Mouse (Mus musculus) liver, embryonic 15.5 days (tissue): ENCODE data around the gene Fam19a1. TPM values are rescaled to one million over a fixed set of nuclear protein-coding genes. Genes with fewer than 3 reads are reported as not detected.

Experiments used
- ATAC-seq: fragments of 200-750 bp; cut with Nextera tagmentation; 2 replicates; pipeline ENCODE4 v1.8.0; 2017; ENCODE audit warnings: moderate number of reproducible peaks, mild to moderate bottlenecking, moderate library complexity; ENCODE audit not compliant: insufficient read depth
- H3K27ac ChIP-seq: fragments of 300-500 bp; sonication (generic); replicated peaks from 2 replicates; pipeline ENCODE4 v1.5.1; 2015; ENCODE audit warnings: mild to moderate bottlenecking, inconsistent platforms
- H3K27me3 ChIP-seq: fragments of 300-500 bp; sonication (generic); 2 replicates; pipeline ENCODE4 v1.6.1; 2015; ENCODE audit warnings: mild to moderate bottlenecking, inconsistent platforms
- H3K36me3 ChIP-seq: fragments of 300-500 bp; sonication (generic); replicated peaks from 2 replicates; pipeline ENCODE4 v1.6.1; 2015; ENCODE audit warnings: moderate library complexity, mild to moderate bottlenecking, inconsistent platforms
- H3K4me1 ChIP-seq: fragments of 300-500 bp; sonication (generic); replicated peaks from 2 replicates; pipeline ENCODE4 v1.6.1; 2015; ENCODE audit warnings: inconsistent platforms
- H3K4me2 ChIP-seq: fragments of 300-500 bp; sonication (generic); 2 replicates; pipeline ENCODE4 v1.6.1; 2015; ENCODE audit warnings: moderate library complexity, mild to moderate bottlenecking, inconsistent platforms
- H3K4me3 ChIP-seq: fragments of 300-500 bp; sonication (generic); replicated peaks from 2 replicates; pipeline ENCODE4 v1.5.1; 2015; ENCODE audit warnings: mild to moderate bottlenecking, inconsistent platforms
- H3K9ac ChIP-seq: fragments of 300-500 bp; sonication (generic); 2 replicates; pipeline ENCODE4 v1.6.1; 2015; ENCODE audit warnings: moderate library complexity, mild to moderate bottlenecking, inconsistent platforms
- H3K9me3 ChIP-seq: fragments of 300-500 bp; sonication (generic); replicated peaks from 2 replicates; pipeline ENCODE4 v1.6.1; 2016; ENCODE audit warnings: inconsistent platforms
- WGBS: fragments of 180-500 bp; shearing (Covaris S2); methylation state at CpG from one replicate; pipeline ENCODE4 v1.1.7; 2015; ENCODE audit warnings: mixed read lengths; ENCODE audit not compliant: insufficient replicate concordance; 5-methylcytosine and 5-hydroxymethylcytosine counted together
- polyA plus RNA-seq: library from polyadenylated mRNA; unstranded; fragments of >200 nt; fragmentation: Nextera tagmentation; extraction: Ambion mirVana; gene quantifications from 2 replicates; pipeline ENCODE4 v1.2.1, GENCODE M21; 2015

Gene Fam19a1
- polyA plus RNA-seq, 1 experiment from 2014 or later: not detected

- 64% methylated on average over 3 of the region's 3 CpGs for WGBS
- H3K9me3 ChIP-seq: no peaks in the 10 kb centered on the region
- H3K4me2 ChIP-seq: no peak overlapping the region
- no peak overlapping the region for H3K9ac ChIP-seq
- no peaks in the 10 kb centered on the region for H3K27me3 ChIP-seq
- no peak overlapping the region for H3K27ac ChIP-seq
- no peaks in the 10 kb centered on the region for H3K36me3 ChIP-seq
- no peaks in the 10 kb centered on the region for H3K4me1 ChIP-seq
- ATAC-seq: no peak
- no peak overlapping the region for H3K4me3 ChIP-seq
Measured at GRCm38 (mm10) chr6:96258651-96259050, 145.7 kb downstream of the Fam19a1 start.

DNA sequence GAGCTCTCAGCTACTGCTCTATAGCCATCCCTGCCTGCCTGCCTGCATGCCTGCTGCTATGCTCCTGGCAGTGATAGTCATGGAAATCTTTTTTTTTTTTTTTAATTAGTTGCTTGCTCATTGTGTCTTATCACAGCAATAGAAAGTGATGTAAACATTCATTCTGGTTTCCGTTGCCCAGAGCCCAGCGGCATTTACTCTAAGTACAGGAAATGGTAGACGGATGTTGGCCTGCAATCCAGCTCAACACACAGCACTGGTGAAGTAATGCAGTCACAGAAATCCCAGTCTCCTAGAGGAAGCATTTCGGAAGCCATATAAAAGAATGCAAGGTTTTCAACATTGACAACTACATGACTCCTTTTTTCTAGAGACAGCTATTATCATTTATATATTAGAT is 153.5 kb downstream of the Fam19a1 start:
- Histone ChIP-seq H3K36me3 (no peaks in the 10 kb centered on the region), H3K4me1 (no peaks in the 10 kb centered on the region), H3K27me3 (no peaks in the 10 kb centered on the region), H3K27ac (no peak overlapping the region), H3K4me3 (no peak overlapping the region), H3K9me3 (no peaks in the 10 kb centered on the region), H3K9ac (no peak overlapping the region), H3K4me2 (no peak overlapping the region)
- WGBS: 33% methylated on average over 4 of the region's 4 CpGs
- no peak for ATAC-seq

- Histone ChIP-seq H3K4me3 (no peak overlapping the region), H3K27me3 (no peaks in the 10 kb centered on the region), H3K9me3 (no peaks in the 10 kb centered on the region), H3K9ac (no peak overlapping the region), H3K27ac (no peak overlapping the region), H3K4me1 (no peaks in the 10 kb centered on the region), H3K4me2 (no peak overlapping the region), H3K36me3 (no peaks in the 10 kb centered on the region)
- ATAC-seq: no peak
Measured at GRCm38 (mm10) chr6:96268788-96269187, 155.8 kb downstream of the Fam19a1 start.

DNA sequence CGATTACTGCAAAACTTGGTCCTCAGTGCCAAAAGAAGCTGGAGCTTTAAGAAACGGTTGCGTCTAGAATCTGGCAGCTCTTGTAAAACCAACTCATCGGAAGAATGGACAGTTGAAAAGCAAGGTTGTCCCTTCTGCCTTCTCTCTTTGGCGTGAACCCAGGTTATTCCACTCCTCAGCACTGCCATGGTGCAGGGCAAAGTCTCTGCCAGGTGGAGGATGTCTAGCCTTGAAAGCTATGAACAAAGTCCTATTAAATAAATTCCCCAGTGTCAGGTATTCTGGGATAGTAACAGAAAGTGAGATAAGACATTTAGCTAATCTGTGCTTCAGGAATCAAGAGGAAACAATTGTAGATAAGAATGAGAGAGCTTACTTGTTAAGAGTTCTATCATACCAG is 157.5 kb downstream of the Fam19a1 start:
- H3K4me3 ChIP-seq: no peak overlapping the region
- ATAC-seq: no peak
- H3K4me1 ChIP-seq: no peaks in the 10 kb centered on the region
- no peaks in the 10 kb centered on the region for H3K9me3 ChIP-seq
- 64% methylated on average over 5 of the region's 5 CpGs for WGBS
- no peaks in the 10 kb centered on the region for H3K36me3 ChIP-seq
- H3K27me3 ChIP-seq: no peaks in the 10 kb centered on the region
- H3K9ac ChIP-seq: no peak overlapping the region
- H3K4me2 ChIP-seq: no peak overlapping the region
- no peak overlapping the region for H3K27ac ChIP-seq

DNA sequence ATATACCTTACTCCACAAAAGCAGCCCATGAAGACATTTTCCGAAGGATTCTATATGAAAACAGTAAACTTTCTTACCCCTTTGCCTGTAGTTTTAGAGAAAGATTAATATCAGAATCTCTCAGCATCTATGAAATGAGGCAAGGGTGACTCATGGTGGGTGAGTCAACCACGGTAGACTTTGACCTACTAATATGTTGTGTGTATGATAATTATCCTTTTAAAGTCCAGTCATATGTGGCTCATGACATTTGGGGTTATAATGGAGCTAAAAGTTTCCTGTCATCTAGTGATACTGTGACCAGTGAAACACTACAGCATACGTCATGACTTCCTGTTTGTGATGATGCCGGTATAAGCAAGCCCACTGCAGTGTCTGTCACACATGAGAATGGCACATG is 170.8 kb downstream of the Fam19a1 start:
- H3K4me1 ChIP-seq: no peaks in the 10 kb centered on the region
- 56% methylated on average over 4 of the region's 4 CpGs for WGBS
- no peak for ATAC-seq

GRCm38 (mm10) chr6:96284590-96284989 is 171.6 kb downstream of the Fam19a1 start:
- H3K4me3 ChIP-seq: no peak overlapping the region
- 54% methylated on average over 4 of the region's 4 CpGs for WGBS
- no peaks in the 10 kb centered on the region for H3K4me1 ChIP-seq
- no peaks in the 10 kb centered on the region for H3K36me3 ChIP-seq
- H3K9me3 ChIP-seq: no peaks in the 10 kb centered on the region
- H3K27ac ChIP-seq: no peak overlapping the region
- H3K27me3 ChIP-seq: no peaks in the 10 kb centered on the region
- no peak overlapping the region for H3K9ac ChIP-seq
- no peak for ATAC-seq
- no peak overlapping the region for H3K4me2 ChIP-seq

More for the DNA sequence above, 170.8 kb downstream of the Fam19a1 start:
- Histone ChIP-seq H3K27ac (no peak overlapping the region), H3K9ac (no peak overlapping the region), H3K27me3 (no peaks in the 10 kb centered on the region), H3K36me3 (no peaks in the 10 kb centered on the region), H3K9me3 (no peaks in the 10 kb centered on the region), H3K4me3 (no peak overlapping the region), H3K4me2 (no peak overlapping the region)

GRCm38 (mm10) chr6:96286276-96286675 is 173.3 kb downstream of the Fam19a1 start:
- 49% methylated on average over 4 of the region's 4 CpGs for WGBS
- no peaks in the 10 kb centered on the region for H3K36me3 ChIP-seq
- ATAC-seq: no peak
- no peak overlapping the region for H3K9ac ChIP-seq
- no peak overlapping the region for H3K27ac ChIP-seq
- H3K9me3 ChIP-seq: no peaks in the 10 kb centered on the region
- no peaks in the 10 kb centered on the region for H3K4me1 ChIP-seq
- H3K4me2 ChIP-seq: no peak overlapping the region
- no peak overlapping the region for H3K4me3 ChIP-seq
- H3K27me3 ChIP-seq: no peaks in the 10 kb centered on the region

DNA sequence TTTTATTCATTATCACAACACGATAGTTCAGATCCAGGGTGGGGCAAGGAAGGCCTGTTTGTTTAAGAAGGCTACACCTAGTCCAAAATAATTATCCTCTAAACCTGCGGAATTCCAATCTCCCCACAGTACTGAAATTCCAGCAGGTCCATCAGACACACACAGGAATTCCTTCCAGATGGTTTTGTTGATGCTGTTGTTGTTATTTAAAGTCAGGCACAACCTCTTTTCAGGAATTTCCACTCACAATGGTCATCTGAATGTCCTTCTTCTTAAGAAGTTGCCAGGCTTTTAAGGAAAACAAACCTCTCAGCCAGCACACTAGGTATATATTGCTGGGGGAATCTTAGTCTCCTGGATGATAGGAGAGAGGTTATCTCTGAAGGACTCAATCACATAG is 174.4 kb downstream of the Fam19a1 start:
- Histone ChIP-seq H3K27ac (no peak overlapping the region), H3K4me1 (no peaks in the 10 kb centered on the region), H3K9ac (no peak overlapping the region), H3K36me3 (no peaks in the 10 kb centered on the region), H3K9me3 (no peaks in the 10 kb centered on the region), H3K27me3 (no peaks in the 10 kb centered on the region), H3K4me2 (no peak overlapping the region), H3K4me3 (no peak overlapping the region)
- ATAC-seq: no peak
- 46% methylated on average over 2 of the region's 2 CpGs for WGBS

GRCm38 (mm10) chr6:96289672-96290071 is 176.7 kb downstream of the Fam19a1 start:
- no peak overlapping the region for H3K9ac ChIP-seq
- H3K27ac ChIP-seq: no peak overlapping the region
- no peak for ATAC-seq
- H3K4me1 ChIP-seq: no peaks in the 10 kb centered on the region
- H3K36me3 ChIP-seq: no peaks in the 10 kb centered on the region
- no peaks in the 10 kb centered on the region for H3K27me3 ChIP-seq
- H3K4me3 ChIP-seq: no peak overlapping the region
- no peaks in the 10 kb centered on the region for H3K9me3 ChIP-seq
- H3K4me2 ChIP-seq: no peak overlapping the region
- WGBS: 28% methylated on average over 4 of the region's 4 CpGs

DNA sequence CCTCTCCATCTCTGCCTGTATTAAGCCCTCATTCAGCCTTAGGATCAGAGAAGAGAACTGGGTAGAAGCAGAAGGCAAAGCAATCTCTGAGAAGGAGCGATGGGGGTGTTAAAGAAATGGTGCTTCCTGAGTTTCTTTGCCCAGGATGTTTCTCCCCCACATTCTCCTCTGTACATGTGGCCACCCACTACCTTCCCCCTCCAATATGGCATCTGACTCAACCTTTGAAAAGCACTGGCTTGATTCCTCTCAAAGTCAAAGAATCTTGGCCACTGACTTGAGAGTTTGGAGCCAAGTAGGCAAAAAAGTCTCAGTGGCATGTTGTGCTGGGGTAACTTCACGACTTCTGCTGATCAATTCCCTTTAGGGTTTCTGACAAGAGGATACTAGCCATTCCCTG is 234.5 kb downstream of the Fam19a1 start:
- Histone ChIP-seq H3K9ac (no peak overlapping the region), H3K9me3 (no peaks in the 10 kb centered on the region), H3K36me3 (no peaks in the 10 kb centered on the region), H3K4me2 (no peak overlapping the region), H3K4me3 (no peak overlapping the region), H3K27me3 (no peaks in the 10 kb centered on the region), H3K27ac (no peak overlapping the region), H3K4me1 (no peaks in the 10 kb centered on the region)
- ATAC-seq: no peak
- WGBS: 59% methylated on average over 2 of the region's 2 CpGs

DNA sequence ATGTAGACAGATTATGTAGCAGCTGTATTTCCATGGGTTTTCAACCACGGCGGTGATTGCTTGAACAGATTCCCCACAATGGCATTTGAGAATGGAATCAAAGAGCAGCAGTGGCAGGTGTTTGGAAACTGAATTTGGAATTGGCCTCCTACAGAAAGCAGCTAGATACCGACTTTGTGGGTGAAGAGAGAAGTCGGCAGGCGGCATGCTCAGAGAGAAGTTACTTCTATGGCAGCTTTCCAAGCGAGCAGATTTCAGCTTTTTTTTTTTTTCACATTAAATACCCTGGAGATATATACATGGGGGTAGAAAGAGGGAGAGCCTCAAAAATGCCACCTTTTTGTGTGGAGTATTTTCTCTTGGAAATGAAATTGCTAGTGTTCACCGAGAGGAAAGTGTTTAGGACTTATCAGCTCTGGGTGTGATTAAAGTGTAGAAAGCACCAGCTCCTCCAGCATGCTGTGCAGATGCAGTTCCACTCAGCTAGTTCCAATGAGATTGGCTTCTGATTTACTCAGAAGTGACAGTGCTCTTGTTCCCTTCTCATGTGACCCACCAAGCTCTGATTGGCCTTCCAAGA is 236.6 kb downstream of the Fam19a1 start:
- Histone ChIP-seq H3K27me3 (no peaks in the 10 kb centered on the region), H3K4me3 (no peak overlapping the region), H3K36me3 (no peaks in the 10 kb centered on the region), H3K9ac (no peak overlapping the region), H3K27ac (no peak overlapping the region), H3K4me2 (no peak overlapping the region), H3K9me3 (no peaks in the 10 kb centered on the region), H3K4me1 (no peaks in the 10 kb centered on the region)
- ATAC-seq: no peak
- WGBS: 57% methylated on average over 7 of the region's 7 CpGs

- Histone ChIP-seq H3K27me3 (no peaks in the 10 kb centered on the region), H3K4me1 (no peaks in the 10 kb centered on the region), H3K27ac (no peak overlapping the region), H3K4me2 (no peak overlapping the region), H3K36me3 (no peaks in the 10 kb centered on the region), H3K9ac (no peak overlapping the region), H3K4me3 (no peak overlapping the region), H3K9me3 (no peaks in the 10 kb centered on the region)
- ATAC-seq: no peak
- WGBS: 69% methylated on average over 3 of the region's 3 CpGs
Measured at GRCm38 (mm10) chr6:96369544-96369943, 256.6 kb downstream of the Fam19a1 start.
